Mouse (Mus musculus): ENCODE data around the gene Efnb3.

Efnb3 gene

GRCm38 (mm10) chr11:69582230-69582805 is 22.3 kb upstream of the Efnb3 start:
- peak; percentile 46 for DNase-seq

GRCm38 (mm10) chr11:69581814-69582213 is 21.8 kb upstream of the Efnb3 start:
- no peak for DNase-seq

GRCm38 (mm10) chr11:69581147-69581688 is 21.2 kb upstream of the Efnb3 start:
- DNase-seq: peak; percentile 93

- no peak for DNase-seq
Observed at GRCm38 (mm10) chr11:69580572-69581146, 20.7 kb upstream of the Efnb3 start.

GRCm38 (mm10) chr11:69580091-69580514 is 20.1 kb upstream of the Efnb3 start, which contains the start of the genes Wrap53 and Trp53:
Gene Wrap53 (minus strand): TSS chr11:69580255.
Gene Trp53 (plus strand): TSS chr11:69580359.
- peak; percentile 95 for DNase-seq

- peak; percentile 99 for DNase-seq
Observed at GRCm38 (mm10) chr11:69579128-69580017, 19.4 kb upstream of the Efnb3 start.

- peak; percentile 56 for DNase-seq
Observed at GRCm38 (mm10) chr11:69578301-69578700, 18.3 kb upstream of the Efnb3 start.

- no peak for DNase-seq
Observed at GRCm38 (mm10) chr11:69576307-69576706, 16.3 kb upstream of the Efnb3 start.

- no peak for DNase-seq
Observed at GRCm38 (mm10) chr11:69575220-69575619, 15.2 kb upstream of the Efnb3 start.

- no peak for DNase-seq
Observed at GRCm38 (mm10) chr11:69565131-69565530, 5.1 kb upstream of the Efnb3 start.

GRCm38 (mm10) chr11:69564391-69564790 is 4.4 kb upstream of the Efnb3 start:
- DNase-seq: no peak

- DNase-seq: no peak
Observed at GRCm38 (mm10) chr11:69563373-69563772, 3.4 kb upstream of the Efnb3 start.

GRCm38 (mm10) chr11:69560896-69561854 is 1.2 kb upstream of the Efnb3 start:
- no peak for DNase-seq

GRCm38 (mm10) chr11:69559183-69559582 is 822 bp downstream of the Efnb3 start:
- DNase-seq: no peak

GRCm38 (mm10) chr11:69558756-69559155 is 1.2 kb downstream of the Efnb3 start:
- DNase-seq: no peak

GRCm38 (mm10) chr11:69557381-69557958 is 2.5 kb downstream of the Efnb3 start:
- DNase-seq: no peak

GRCm38 (mm10) chr11:69554539-69555140 is 5.4 kb downstream of the Efnb3 start:
- no peak for DNase-seq

- DNase-seq: no peak
Observed at GRCm38 (mm10) chr11:69553341-69553721, 6.7 kb downstream of the Efnb3 start.

- DNase-seq: no peak
Observed at GRCm38 (mm10) chr11:69552622-69553340, 7.2 kb downstream of the Efnb3 start.

- DNase-seq: no peak
Observed at GRCm38 (mm10) chr11:69551310-69551709, 8.7 kb downstream of the Efnb3 start.

All from cerebellum, adult 9-10 months (tissue).